Mouse (Mus musculus) limb, embryonic 14.5 days (tissue): ENCODE results near the gene Prrx1. TPM values are rescaled to one million over a fixed set of nuclear protein-coding genes. Genes with fewer than 3 reads are reported as not detected.

Source experiments
- ATAC-seq: fragments of 200-750 bp; cut with Nextera tagmentation; 2 replicates; pipeline ENCODE4 v1.8.0; 2017; ENCODE audit warnings: low read depth, moderate number of reproducible peaks, moderate TSS enrichment; ENCODE audit not compliant: low FRiP score
- DNase-seq: peaks from one replicate; pipeline ENCODE4 v3.0.0-alpha.2; 2015; ENCODE audit warnings: low spot score
- H3K27ac ChIP-seq: fragments of 300-500 bp; sonication (generic); replicated peaks from 2 replicates; pipeline ENCODE4 v1.5.1; 2014; ENCODE audit warnings: low read depth, mild to moderate bottlenecking, low read length, moderate library complexity, mixed read lengths
- H3K27me3 ChIP-seq: fragments of 300-500 bp; sonication (generic); 2 replicates; pipeline ENCODE4 v1.6.1; 2014; ENCODE audit warnings: low read length, mixed read lengths; ENCODE audit not compliant: control insufficient read depth, insufficient read depth
- H3K36me3 ChIP-seq: fragments of 300-500 bp; sonication (generic); 2 replicates; pipeline ENCODE4 v1.6.1; 2014; ENCODE audit warnings: mild to moderate bottlenecking, low read length, moderate library complexity, mixed read lengths; ENCODE audit not compliant: control insufficient read depth, insufficient read depth
- H3K4me1 ChIP-seq: fragments of 300-500 bp; sonication (generic); 2 replicates; pipeline ENCODE4 v1.6.1; 2014; ENCODE audit warnings: antibody characterized with exemption, low read length, mixed read lengths; ENCODE audit not compliant: control insufficient read depth, insufficient read depth
- H3K4me2 ChIP-seq: fragments of 300-500 bp; sonication (generic); replicated peaks from 2 replicates; pipeline ENCODE4 v1.6.1; 2014; ENCODE audit warnings: low read depth, mild to moderate bottlenecking, low read length, moderate library complexity; ENCODE audit not compliant: severe bottlenecking
- H3K4me3 ChIP-seq: fragments of 300-500 bp; sonication (generic); replicated peaks from 2 replicates; pipeline ENCODE4 v1.5.1; 2014; ENCODE audit warnings: low read length
- H3K9ac ChIP-seq: fragments of 300-500 bp; sonication (generic); 2 replicates; pipeline ENCODE4 v1.6.1; 2014; ENCODE audit warnings: mild to moderate bottlenecking, low read depth, low read length, moderate library complexity; ENCODE audit not compliant: severe bottlenecking
- H3K9me3 ChIP-seq: fragments of 300-500 bp; sonication (generic); 2 replicates; pipeline ENCODE4 v1.6.1; 2016; ENCODE audit warnings: low read length; ENCODE audit not compliant: control insufficient read depth
- POLR2A ChIP-seq: fragments of 200-500 bp; IDR thresholded peaks from 2 replicates; pipeline ENCODE4 v1.8.0; 2012; ENCODE audit warnings: inconsistent platforms, mild to moderate bottlenecking, moderate library complexity, borderline replicate concordance; ENCODE audit not compliant: insufficient read depth, insufficient read length; ENCODE audit errors: extremely low read depth
- WGBS: fragments of 180-500 bp; shearing (Covaris S2); extraction: QIAGEN DNeasy Blood & Tissue Kit; methylation state at CpG from one replicate; pipeline ENCODE4 v1.1.7; 2014; 5-methylcytosine and 5-hydroxymethylcytosine counted together
- polyA plus RNA-seq, 2 experiments: library from polyadenylated mRNA; depleted of rRNA in 1 of 2; stranded (reverse) in 1 of 2; unstranded in 1 of 2; fragments of >200 nt; fragmentation: Nextera tagmentation in 1 of 2; extraction: Ambion mirVana in 1 of 2; gene quantifications; 2 replicates each; pipeline versions ENCODE4 v1.2.1 to v1.2.3; 2012 to 2014

Gene Prrx1
- polyA plus RNA-seq, 2 experiments = 114 to 122 TPM

GRCm38 (mm10) chr1:163221767-163222166 lies 91.7 kb downstream of the Prrx1 start:
- Histone ChIP-seq H3K4me1 (no peaks in the 10 kb centered on the region), H3K9ac (no peak overlapping the region), H3K4me3 (no peak overlapping the region), H3K4me2 (no peak overlapping the region), H3K36me3 (no peaks in the 10 kb centered on the region), H3K9me3 (no peaks in the 10 kb centered on the region), H3K27ac (no peak overlapping the region), H3K27me3 (no peaks in the 10 kb centered on the region)
- TF ChIP-seq POLR2A = no peak
- peak; percentile 55; the same call in 1 of the 2 replicates for ATAC-seq
- peak; percentile 58 for DNase-seq
- 32% methylated on average over 1 of the region's 1 CpGs for WGBS

- Histone ChIP-seq H3K27me3 (no peaks in the 10 kb centered on the region), H3K27ac (no peak overlapping the region), H3K36me3 (no peaks in the 10 kb centered on the region), H3K9me3 (no peaks in the 10 kb centered on the region), H3K4me2 (no peak overlapping the region), H3K4me1 (0 out of 2 replicates have a peak, but pooled peaks cover 2% of the 10 kb centered on the region), H3K9ac (no peak overlapping the region), H3K4me3 (no peak overlapping the region)
- no peak for DNase-seq
- no peak for TF ChIP-seq POLR2A
- ATAC-seq = no peak
- WGBS = 69% methylated on average over 14 of the region's 14 CpGs
Measured at GRCm38 (mm10) chr1:163208919-163209867, 104.3 kb downstream of the Prrx1 start.

- no peaks in the 10 kb centered on the region for H3K36me3 ChIP-seq
- ATAC-seq (no peak), DNase-seq (no peak)
- TF ChIP-seq POLR2A = no peak
- 39% methylated on average over 2 of the region's 2 CpGs for WGBS
- no peak overlapping the region for H3K4me3 ChIP-seq
- no peaks in the 10 kb centered on the region for H3K27me3 ChIP-seq
- H3K9me3 ChIP-seq = no peaks in the 10 kb centered on the region
- H3K27ac ChIP-seq = no peak overlapping the region
- H3K4me1 ChIP-seq = peaks cover 7% of the 10 kb centered on the region; the same call in 1 of the 2 replicates
- H3K4me2 ChIP-seq = no peak overlapping the region
- no peak overlapping the region for H3K9ac ChIP-seq
Measured at GRCm38 (mm10) chr1:163198767-163199166, 114.7 kb downstream of the Prrx1 start.

- H3K36me3 ChIP-seq = no peaks in the 10 kb centered on the region
- no peak overlapping the region for H3K4me3 ChIP-seq
- ATAC-seq (no peak), DNase-seq (no peak)
- no peaks in the 10 kb centered on the region for H3K9me3 ChIP-seq
- H3K27me3 ChIP-seq = no peaks in the 10 kb centered on the region
- H3K4me2 ChIP-seq = no peak overlapping the region
- H3K27ac ChIP-seq = no peak overlapping the region
- H3K4me1 ChIP-seq = peaks cover 7% of the 10 kb centered on the region; the same call in 1 of the 2 replicates
- no peak for TF ChIP-seq POLR2A
- 26% methylated on average over 4 of the region's 4 CpGs for WGBS
- no peak overlapping the region for H3K9ac ChIP-seq
Measured at GRCm38 (mm10) chr1:163198059-163198458, 115.5 kb downstream of the Prrx1 start.

Other genes with a start within 250 kb of the Prrx1 start
- gene Mroh9, start 228.0 kb downstream of the Prrx1 start, polyA plus RNA-seq (2012; rRNA removed) = 0.06 TPM in 1 of 2 replicates, not detected in the other
- not detected in 2 replicates for gene Mroh9, start 228.0 kb downstream of the Prrx1 start, polyA plus RNA-seq (2014; fragmentation: Nextera tagmentation; extraction: Ambion mirVana)
- 16.7 and 19.6 TPM in 2 replicates for gene Gorab, start 90.0 kb upstream of the Prrx1 start, polyA plus RNA-seq (2012; rRNA removed)
- gene Gorab, start 90.0 kb upstream of the Prrx1 start, polyA plus RNA-seq (2014; fragmentation: Nextera tagmentation; extraction: Ambion mirVana) = 28.3 and 29.1 TPM in 2 replicates